Mouse (Mus musculus) myocyte (in vitro differentiated cells): ENCODE results near the gene Pnmal1.

Experiments used
- MAX ChIP-seq: IDR thresholded peaks from one replicate; pipeline ENCODE4 v1.6.1; 2011; ENCODE audit warnings: low read depth, mild to moderate bottlenecking, control low read depth
- MYOD1 ChIP-seq, 3 experiments: IDR thresholded peaks; one replicate each; pipeline ENCODE4 v1.6.1; 2011; ENCODE audit warnings: control low read depth in 2 of 3, low read depth in 2 of 3, mild to moderate bottlenecking in 2 of 3, moderate library complexity in 1 of 3; ENCODE audit not compliant: insufficient read length in 2 of 3, control insufficient read depth in 1 of 3
- POLR2A ChIP-seq: IDR thresholded peaks from one replicate; pipeline ENCODE4 v1.6.1; 2011; ENCODE audit warnings: low read depth, mild to moderate bottlenecking, control low read depth, moderate library complexity; ENCODE audit not compliant: insufficient read length
- POLR2AphosphoS2 ChIP-seq: IDR thresholded peaks from one replicate; pipeline ENCODE4 v1.6.1; 2011; ENCODE audit warnings: low read depth, control low read depth; ENCODE audit not compliant: insufficient read length
- USF1 ChIP-seq: IDR thresholded peaks from one replicate; pipeline ENCODE4 v1.6.1; 2011; ENCODE audit warnings: low read depth, mild to moderate bottlenecking, control low read depth, moderate library complexity

- peak; percentile 42 for TF ChIP-seq POLR2AphosphoS2
- TF ChIP-seq USF1 = no peak
- TF ChIP-seq POLR2A = no peak
- no peak for TF ChIP-seq MAX
- TF ChIP-seq MYOD1 (IDR thresholded peaks at IDR 0.05; ENCODE audit: control insufficient read depth in 1 of 3, insufficient read length in 2 of 3, low read depth in 2 of 3) = peak in 1 of 3 experiments; percentile 43
Observed at GRCm38 (mm10) chr7:16918014-16918413, 41.5 kb upstream of the Pnmal1 start.
